Mouse (Mus musculus) erythroid progenitor cell, adult 5-6 weeks (primary cell): ENCODE results near the gene Eif4g1. TPM values are rescaled to one million over a fixed set of nuclear protein-coding genes. Genes with fewer than 3 reads are reported as not detected.

ENCODE experiments used
- ATAC-seq: replicated peaks from 2 replicates; pipeline ENCODE4 v1.8.0; 2016; ENCODE audit warnings: moderate number of reproducible peaks, mild to moderate bottlenecking, moderate TSS enrichment, inconsistent platforms; ENCODE audit not compliant: poor library complexity, low FRiP score, severe bottlenecking
- total RNA-seq, 2 experiments: library from RNA; stranded (forward) in 1 of 2; stranded (reverse) in 1 of 2; fragments of 150-400 nt in 1 of 2; fragments of 186-747, 209-891 nt in 1 of 2; gene quantifications; 2 replicates each; pipeline versions ENCODE4 v1.2.3 to v1.2.4; 2015 to 2017; ENCODE audit warnings: low replicate concordance in 2 of 2

The Eif4g1 gene
- total RNA-seq, 2 experiments from 2014 or later = 109 to 116 TPM

GRCm38 (mm10) chr16:20721808-20722207 is 53.7 kb downstream of the Eif4g1 start:
- ATAC-seq = no peak

GRCm38 (mm10) chr16:20722736-20723135 is 54.6 kb downstream of the Eif4g1 start:
- ATAC-seq = no peak

- no peak for ATAC-seq
These were observed 55.1 kb downstream of the Eif4g1 start for GRCm38 (mm10) chr16:20723247-20723646.

GRCm38 (mm10) chr16:20724338-20724748 is 56.2 kb downstream of the Eif4g1 start:
- ATAC-seq = no peak

GRCm38 (mm10) chr16:20725321-20725720 is 57.2 kb downstream of the Eif4g1 start:
- no peak for ATAC-seq

GRCm38 (mm10) chr16:20725750-20726149 is 57.6 kb downstream of the Eif4g1 start:
- no peak for ATAC-seq

GRCm38 (mm10) chr16:20726384-20726783 is 58.3 kb downstream of the Eif4g1 start:
- ATAC-seq = no peak

- no peak for ATAC-seq
These were observed 62.2 kb downstream of the Eif4g1 start for GRCm38 (mm10) chr16:20730293-20730711.

GRCm38 (mm10) chr16:20731688-20732087 is 63.6 kb downstream of the Eif4g1 start:
- no peak for ATAC-seq

GRCm38 (mm10) chr16:20732251-20732924 is 64.3 kb downstream of the Eif4g1 start:
- ATAC-seq = no peak

- ATAC-seq = no peak
These were observed 65.0 kb downstream of the Eif4g1 start, which contains the start of gene Chrd for GRCm38 (mm10) chr16:20732925-20733730. Chrd (plus strand) TSS chr16:20733127.

- ATAC-seq = no peak
These were observed 65.9 kb downstream of the Eif4g1 start, which contains the start of gene Thpo for GRCm38 (mm10) chr16:20733731-20734730. Thpo (minus strand) TSS chr16:20734511.

- no peak for ATAC-seq
These were observed 67.5 kb downstream of the Eif4g1 start for GRCm38 (mm10) chr16:20735651-20736050.

- no peak for ATAC-seq
These were observed 68.1 kb downstream of the Eif4g1 start for GRCm38 (mm10) chr16:20736168-20736567.

- no peak for ATAC-seq
These were observed 68.7 kb downstream of the Eif4g1 start for GRCm38 (mm10) chr16:20736823-20737222.

- ATAC-seq = no peak
These were observed 71.7 kb downstream of the Eif4g1 start for GRCm38 (mm10) chr16:20739845-20740244.
